Mouse (Mus musculus) kidney, embryonic 14.5 days (tissue): ENCODE results near the gene Gjb6. TPM values are rescaled to one million over a fixed set of nuclear protein-coding genes. Genes with fewer than 3 reads are reported as not detected.

Experiments
- ATAC-seq: fragments of 200-750 bp; cut with Nextera tagmentation; 2 replicates; pipeline ENCODE4 v1.8.0; 2017; ENCODE audit warnings: moderate number of reproducible peaks, mild to moderate bottlenecking, moderate TSS enrichment, moderate library complexity; ENCODE audit not compliant: low FRiP score, low TSS enrichment
- H3K27ac ChIP-seq: fragments of 300-500 bp; sonication (generic); 2 replicates; pipeline ENCODE4 v1.5.1; 2014; ENCODE audit warnings: low read depth, mild to moderate bottlenecking, low read length, moderate library complexity, mixed read lengths
- H3K27me3 ChIP-seq: fragments of 300-500 bp; sonication (generic); 2 replicates; pipeline ENCODE4 v1.6.1; 2014; ENCODE audit warnings: mild to moderate bottlenecking, low read length; ENCODE audit not compliant: control insufficient read depth, insufficient read depth
- H3K36me3 ChIP-seq: fragments of 300-500 bp; sonication (generic); 2 replicates; pipeline ENCODE4 v1.6.1; 2014; ENCODE audit warnings: low read length, mixed read lengths; ENCODE audit not compliant: control insufficient read depth, insufficient read depth
- H3K4me1 ChIP-seq: fragments of 300-500 bp; sonication (generic); 2 replicates; pipeline ENCODE4 v1.6.1; 2014; ENCODE audit warnings: low read length, mixed read lengths; ENCODE audit not compliant: control insufficient read depth, insufficient read depth
- H3K4me2 ChIP-seq: fragments of 300-500 bp; sonication (generic); replicated peaks from 2 replicates; pipeline ENCODE4 v1.6.1; 2014; ENCODE audit warnings: low read depth, mild to moderate bottlenecking, low read length
- H3K4me3 ChIP-seq: fragments of 300-500 bp; sonication (generic); 2 replicates; pipeline ENCODE4 v1.5.1; 2014; ENCODE audit warnings: mild to moderate bottlenecking, low read length
- H3K9ac ChIP-seq: fragments of 300-500 bp; sonication (generic); 2 replicates; pipeline ENCODE4 v1.6.1; 2014; ENCODE audit warnings: low read depth, mild to moderate bottlenecking, low read length, moderate library complexity
- H3K9me3 ChIP-seq: fragments of 300-500 bp; sonication (generic); 2 replicates; pipeline ENCODE4 v1.6.1; 2016; ENCODE audit warnings: low read length; ENCODE audit not compliant: control insufficient read depth
- WGBS: fragments of 180-500 bp; shearing (Covaris S2); extraction: QIAGEN DNeasy Blood & Tissue Kit; methylation state at CpG from one replicate; pipeline ENCODE4 v1.1.7; 2014; 5-methylcytosine and 5-hydroxymethylcytosine counted together
- polyA plus RNA-seq: library from polyadenylated mRNA; unstranded; fragments of >200 nt; fragmentation: Nextera tagmentation; extraction: Ambion mirVana; gene quantifications from 2 replicates; pipeline ENCODE4 v1.2.1, GENCODE M21; 2014

Gene Gjb6
- 0.30 and 1.2 TPM in 2 replicates for polyA plus RNA-seq

DNA sequence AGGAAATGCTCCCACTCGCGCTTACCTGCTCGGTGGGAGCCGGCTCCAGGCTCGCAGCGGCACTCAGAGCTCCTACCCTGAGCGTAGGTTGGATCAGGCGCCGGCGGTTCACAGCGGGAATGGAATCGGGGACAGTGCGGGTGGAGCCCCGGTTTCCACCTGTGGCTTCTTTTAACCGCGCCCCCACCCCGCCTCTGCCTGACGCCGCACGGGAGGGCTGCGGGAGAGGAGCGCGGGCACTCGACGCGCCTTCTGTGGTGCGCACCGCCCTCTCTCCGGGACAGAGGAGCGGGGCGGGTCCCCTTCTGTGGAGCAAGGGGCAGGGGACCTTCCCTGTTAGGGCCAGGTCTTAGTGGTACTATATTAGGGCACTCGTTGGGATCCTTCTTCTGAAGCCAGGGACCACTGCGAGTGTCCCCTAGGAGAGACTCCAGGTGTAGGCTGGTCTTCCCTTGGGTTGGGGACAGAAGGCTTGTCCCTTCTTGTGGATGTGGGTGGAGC is at the start of gene Gjb6:
Gene Gjb6, minus strand, starts transcription at position 451 of the 501 bp plus-strand sequence.
- peak within 1 kb of the TSS; percentile 37 for H3K9ac ChIP-seq
- ATAC-seq: no peak; the same call in 1 of the 2 replicates

GRCm38 (mm10) chr14:57165493-57165892 is 32.1 kb upstream of the Gjb6 start:
- WGBS: 88% methylated on average over 3 of the region's 3 CpGs
- H3K9me3 ChIP-seq: no peaks in the 10 kb centered on the region
- no peak overlapping the region for H3K4me2 ChIP-seq
- peaks cover 3% of the 10 kb centered on the region; the same call in 1 of the 2 replicates for H3K4me1 ChIP-seq
- H3K27ac ChIP-seq: no peak overlapping the region
- no peak overlapping the region for H3K9ac ChIP-seq
- no peaks in the 10 kb centered on the region for H3K27me3 ChIP-seq
- ATAC-seq: no peak
- H3K4me3 ChIP-seq: no peak overlapping the region
- H3K36me3 ChIP-seq: no peaks in the 10 kb centered on the region

More for the DNA sequence above, at the start of gene Gjb6:
- WGBS: 3% methylated on average over 33 of the region's 33 CpGs
- Histone ChIP-seq H3K4me1 (peaks cover 8% of the 10 kb centered on the region; the same call in 1 of the 2 replicates), H3K4me3 (peak within 1 kb of the TSS; percentile 39), H3K4me2 (peak within 1 kb of the TSS; percentile 74), H3K27ac (no peak within 1 kb of the TSS), H3K36me3 (no peaks in the 10 kb centered on the region), H3K9me3 (no peaks in the 10 kb centered on the region), H3K27me3 (peaks cover 28% of the 10 kb centered on the region)

DNA sequence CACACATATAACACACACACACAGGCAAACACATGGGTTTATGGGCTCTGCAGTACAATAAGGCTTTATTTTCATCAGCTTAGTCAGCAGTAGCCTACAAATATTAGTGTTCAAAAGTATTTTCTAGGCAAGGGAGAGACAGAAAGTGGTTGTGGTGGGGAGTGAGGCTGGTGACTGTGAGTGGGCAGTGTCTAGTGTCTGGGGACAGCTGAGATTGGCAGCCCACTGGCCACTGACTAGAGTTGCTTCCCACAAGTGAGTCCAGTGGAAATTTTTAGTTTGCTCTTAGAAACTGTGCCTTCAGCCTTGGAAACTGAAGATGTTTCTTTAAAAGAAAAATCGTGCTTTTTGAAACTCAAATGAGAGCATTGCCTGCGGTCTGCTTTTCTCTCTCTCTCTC is 28.4 kb upstream of the Gjb6 start:
- 46% methylated on average over 2 of the region's 2 CpGs for WGBS
- no peak for ATAC-seq

GRCm38 (mm10) chr14:57161201-57161600 is 27.8 kb upstream of the Gjb6 start:
- Histone ChIP-seq H3K4me2 (no peak overlapping the region), H3K36me3 (no peaks in the 10 kb centered on the region), H3K27me3 (no peaks in the 10 kb centered on the region), H3K9ac (no peak overlapping the region), H3K4me3 (no peak overlapping the region), H3K27ac (no peak overlapping the region), H3K4me1 (peaks cover 3% of the 10 kb centered on the region; the same call in 1 of the 2 replicates), H3K9me3 (no peaks in the 10 kb centered on the region)
- 60% methylated on average over 4 of the region's 4 CpGs for WGBS
- no peak for ATAC-seq

More for the DNA sequence above, 28.4 kb upstream of the Gjb6 start:
- H3K36me3 ChIP-seq: no peaks in the 10 kb centered on the region
- H3K27me3 ChIP-seq: no peaks in the 10 kb centered on the region
- H3K4me3 ChIP-seq: no peak overlapping the region
- H3K27ac ChIP-seq: no peak overlapping the region
- peaks cover 3% of the 10 kb centered on the region; the same call in 1 of the 2 replicates for H3K4me1 ChIP-seq
- H3K9ac ChIP-seq: no peak overlapping the region
- H3K4me2 ChIP-seq: no peak overlapping the region
- H3K9me3 ChIP-seq: no peaks in the 10 kb centered on the region

- Histone ChIP-seq H3K36me3 (no peaks in the 10 kb centered on the region), H3K9me3 (no peaks in the 10 kb centered on the region), H3K27me3 (no peaks in the 10 kb centered on the region), H3K9ac (no peak overlapping the region), H3K4me2 (no peak overlapping the region), H3K27ac (no peak overlapping the region), H3K4me3 (no peak overlapping the region), H3K4me1 (no peaks in the 10 kb centered on the region)
- 40% methylated on average over 6 of the region's 6 CpGs for WGBS
- ATAC-seq: no peak
Observed at GRCm38 (mm10) chr14:57154916-57155315, 21.5 kb upstream of the Gjb6 start.

GRCm38 (mm10) chr14:57145741-57146140 is 12.3 kb upstream of the Gjb6 start:
- no peak overlapping the region for H3K27ac ChIP-seq
- no peaks in the 10 kb centered on the region for H3K9me3 ChIP-seq
- no peak overlapping the region for H3K4me2 ChIP-seq
- 0 out of 2 replicates have a peak, but pooled peaks cover 2% of the 10 kb centered on the region for H3K4me1 ChIP-seq
- 0 out of 2 replicates have a peak, but pooled peaks have one; percentile 62 for ATAC-seq
- no peaks in the 10 kb centered on the region for H3K27me3 ChIP-seq
- 28% methylated on average over 4 of the region's 4 CpGs for WGBS
- no peak overlapping the region for H3K9ac ChIP-seq
- H3K4me3 ChIP-seq: no peak overlapping the region
- no peaks in the 10 kb centered on the region for H3K36me3 ChIP-seq

DNA sequence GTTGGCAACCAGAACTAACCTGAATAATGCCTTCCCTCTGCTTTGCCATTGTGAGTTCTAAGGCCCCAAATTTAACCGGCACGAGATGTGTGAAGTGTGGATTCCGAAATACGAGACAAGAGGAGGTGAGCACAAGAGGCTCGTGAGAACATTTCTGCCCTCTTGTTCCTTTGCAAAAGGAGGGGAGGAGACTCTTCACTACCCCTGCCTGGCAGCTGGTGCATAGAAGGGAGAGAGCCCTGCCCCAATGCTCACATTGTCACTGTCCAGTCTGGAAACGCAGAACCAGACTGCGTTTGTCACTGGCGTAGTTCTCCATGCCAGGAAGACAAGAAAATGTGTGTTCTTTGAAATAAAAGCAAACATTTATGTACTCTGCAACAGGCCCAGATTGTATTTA is 1.9 kb upstream of the Gjb6 start:
- Histone ChIP-seq H3K4me2 (no peak overlapping the region), H3K4me1 (0 out of 2 replicates have a peak, but pooled peaks cover 8% of the 10 kb centered on the region), H3K9ac (no peak overlapping the region), H3K27me3 (peaks cover 28% of the 10 kb centered on the region), H3K4me3 (no peak overlapping the region), H3K9me3 (no peaks in the 10 kb centered on the region), H3K36me3 (no peaks in the 10 kb centered on the region), H3K27ac (no peak overlapping the region)
- no peak for ATAC-seq
- 42% methylated on average over 8 of the region's 8 CpGs for WGBS

DNA sequence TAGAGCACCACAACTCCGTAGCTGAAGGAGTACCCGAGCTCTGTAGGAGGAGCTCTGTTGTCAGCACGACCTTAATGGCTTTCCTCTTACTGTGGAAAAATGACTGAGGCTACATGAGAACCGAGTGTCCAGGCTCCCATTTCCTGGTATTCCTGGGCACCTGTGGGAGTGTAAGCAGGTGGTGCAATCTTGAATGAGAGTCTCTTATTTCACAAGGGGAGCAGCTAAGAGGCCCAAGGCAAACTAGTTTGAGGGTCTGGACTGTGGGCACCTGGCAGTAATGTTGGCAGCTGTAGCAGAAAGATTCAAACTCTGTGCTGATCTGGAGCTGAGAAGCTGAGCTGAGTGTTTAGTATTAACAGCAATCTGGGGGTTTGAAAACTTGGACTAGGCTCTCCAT is 6.0 kb downstream of the Gjb6 start:
- no peak for ATAC-seq
- H3K27me3 ChIP-seq: peaks cover 12% of the 10 kb centered on the region; the same call in 1 of the 2 replicates
- WGBS: 35% methylated on average over 4 of the region's 4 CpGs
- no peak overlapping the region for H3K27ac ChIP-seq
- H3K9ac ChIP-seq: no peak overlapping the region
- no peaks in the 10 kb centered on the region for H3K36me3 ChIP-seq
- no peak overlapping the region for H3K4me2 ChIP-seq
- no peaks in the 10 kb centered on the region for H3K9me3 ChIP-seq
- no peaks in the 10 kb centered on the region; the same call in 1 of the 2 replicates for H3K4me1 ChIP-seq
- no peak overlapping the region for H3K4me3 ChIP-seq

DNA sequence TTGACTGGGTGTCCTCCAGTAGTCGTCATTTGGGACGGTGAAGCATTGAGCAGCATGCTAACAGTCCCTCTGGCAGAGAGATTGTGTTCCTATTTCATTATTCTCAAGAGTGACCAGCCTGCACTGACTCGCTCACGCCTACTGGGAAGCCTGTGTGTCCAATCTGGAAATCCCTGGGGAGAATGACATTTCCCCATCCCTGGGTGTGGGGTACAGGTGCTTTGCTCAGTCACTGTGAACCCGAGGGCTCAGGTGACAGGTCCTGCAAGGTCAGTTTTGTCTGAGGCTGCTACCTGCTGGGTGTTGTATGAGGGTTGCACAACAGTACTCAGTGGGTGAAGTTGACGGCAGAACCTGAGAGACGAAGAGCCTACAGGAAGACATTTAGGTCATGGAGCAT is 11.1 kb downstream of the Gjb6 start:
- no peaks in the 10 kb centered on the region for H3K27me3 ChIP-seq

More for the DNA sequence above, 11.1 kb downstream of the Gjb6 start:
- Histone ChIP-seq H3K4me1 (no peaks in the 10 kb centered on the region), H3K27ac (no peak overlapping the region), H3K4me2 (no peak overlapping the region), H3K4me3 (no peak overlapping the region), H3K9ac (no peak overlapping the region), H3K9me3 (no peaks in the 10 kb centered on the region), H3K36me3 (no peaks in the 10 kb centered on the region)
- 84% methylated on average over 7 of the region's 7 CpGs for WGBS
- no peak for ATAC-seq
